Mouse (Mus musculus): ENCODE measurements around the gene Foxp1.

The Foxp1 gene

GRCm38 (mm10) chr6:99439214-99439877, 83.2 kb downstream of the Foxp1 start:
- no peak for DNase-seq (ENCODE audit: low spot score)

DNA sequence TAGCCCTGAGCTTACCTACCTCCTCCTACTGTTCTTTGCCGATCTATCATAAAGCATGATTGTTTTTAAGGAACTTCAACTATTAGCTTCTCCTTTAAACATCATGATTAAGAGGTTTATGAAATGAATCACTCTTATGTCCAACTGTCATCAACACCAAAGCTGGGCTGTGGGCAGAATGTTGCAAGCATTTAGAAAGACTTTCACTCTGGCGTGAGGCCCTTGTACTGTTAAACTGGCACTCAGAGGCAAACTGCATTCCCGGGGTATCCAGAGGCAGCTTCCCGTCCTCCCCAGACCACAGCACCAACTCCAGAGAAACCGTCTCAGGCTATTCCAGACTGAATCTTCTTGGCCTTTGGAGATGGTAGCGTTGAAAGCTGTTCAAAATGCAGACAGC, 86.2 kb downstream of the Foxp1 start:
- DNase-seq (ENCODE audit: low spot score) = no peak

GRCm38 (mm10) chr6:99435140-99435539, 87.4 kb downstream of the Foxp1 start:
- no peak for DNase-seq (ENCODE audit: low spot score)

DNA sequence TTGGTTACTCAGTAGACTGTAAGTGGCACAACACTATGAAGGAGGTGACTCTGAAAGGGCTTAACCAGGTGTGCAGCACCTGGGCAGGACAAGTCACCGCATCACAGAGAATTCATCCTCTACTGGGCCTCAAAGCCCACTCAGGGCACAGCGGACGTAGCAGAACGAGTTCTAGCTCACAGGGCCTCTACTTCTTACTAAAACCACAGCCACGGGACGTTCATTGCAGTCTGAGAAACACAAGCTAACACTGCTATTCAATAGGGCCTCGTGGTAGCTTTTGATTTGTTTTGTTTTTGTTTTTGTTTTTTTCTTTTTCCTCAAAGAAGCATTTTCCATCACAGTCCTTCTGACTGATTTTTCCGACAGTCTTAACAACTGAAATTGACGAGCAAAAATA, 89.5 kb downstream of the Foxp1 start:
- no peak for DNase-seq (ENCODE audit: low spot score)

DNA sequence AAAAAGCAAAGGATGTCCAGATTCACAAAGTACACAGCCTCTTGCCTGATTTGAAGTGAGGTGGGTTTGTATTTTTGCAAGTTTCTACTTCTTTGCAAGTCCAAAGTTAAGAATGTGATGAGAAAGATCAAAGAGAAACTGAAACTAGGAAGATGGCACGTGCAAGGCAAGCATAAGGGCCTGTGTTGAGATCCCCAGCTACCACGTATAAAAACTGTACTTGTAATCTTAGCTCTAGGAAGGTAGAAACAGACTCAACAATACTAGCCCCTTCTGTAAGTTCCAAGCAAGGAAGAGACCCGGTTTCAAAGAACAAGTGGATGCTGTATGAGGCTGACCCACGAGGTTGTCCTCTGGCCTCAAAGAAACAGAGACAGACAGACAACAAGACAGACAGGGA, 90.6 kb downstream of the Foxp1 start:
- no peak for DNase-seq (ENCODE audit: low spot score)

GRCm38 (mm10) chr6:99430560-99430959, 92.0 kb downstream of the Foxp1 start:
- no peak for DNase-seq (ENCODE audit: low spot score)

GRCm38 (mm10) chr6:99429378-99430131, 93.0 kb downstream of the Foxp1 start:
- no peak for DNase-seq (ENCODE audit: low spot score)

DNA sequence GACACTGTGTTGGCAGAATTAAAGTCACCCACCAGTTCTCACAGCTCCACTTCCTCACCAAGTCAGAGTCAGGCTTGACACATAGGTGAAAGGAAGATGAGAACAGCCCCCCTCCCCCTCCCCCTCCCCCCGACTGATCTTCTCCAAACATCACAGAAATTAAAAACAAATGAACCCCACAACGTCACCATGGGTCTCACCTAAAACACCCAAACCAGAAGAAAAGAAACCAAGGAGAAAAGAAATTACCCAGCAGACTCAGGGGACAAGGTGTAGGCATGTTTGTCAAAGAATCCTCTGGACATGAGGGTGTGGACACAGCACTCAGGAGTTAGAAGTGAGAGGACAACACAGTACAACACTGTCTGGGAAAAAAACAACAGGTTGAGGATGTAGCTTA, 93.6 kb downstream of the Foxp1 start:
- no peak for DNase-seq (ENCODE audit: low spot score)

DNA sequence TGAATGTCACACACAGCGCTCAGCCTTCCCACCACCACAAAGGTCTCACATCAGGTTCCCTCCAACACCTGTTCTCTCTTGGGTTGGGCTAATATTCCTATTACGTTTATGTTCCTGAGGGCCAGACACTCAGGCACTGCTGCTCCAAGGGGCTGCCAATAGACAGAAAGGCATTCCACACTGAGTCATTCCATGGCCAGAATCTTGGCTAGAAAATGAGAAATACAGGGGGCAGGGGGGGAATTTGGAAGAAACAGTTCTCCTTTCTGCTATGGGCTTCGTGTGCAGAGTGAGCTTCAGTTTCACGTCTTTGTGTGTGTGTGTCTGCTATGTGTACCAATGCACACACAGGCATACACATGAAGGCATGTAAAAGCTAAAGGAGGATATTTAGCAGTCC, 95.2 kb downstream of the Foxp1 start:
- no peak for DNase-seq (ENCODE audit: low spot score)

DNA sequence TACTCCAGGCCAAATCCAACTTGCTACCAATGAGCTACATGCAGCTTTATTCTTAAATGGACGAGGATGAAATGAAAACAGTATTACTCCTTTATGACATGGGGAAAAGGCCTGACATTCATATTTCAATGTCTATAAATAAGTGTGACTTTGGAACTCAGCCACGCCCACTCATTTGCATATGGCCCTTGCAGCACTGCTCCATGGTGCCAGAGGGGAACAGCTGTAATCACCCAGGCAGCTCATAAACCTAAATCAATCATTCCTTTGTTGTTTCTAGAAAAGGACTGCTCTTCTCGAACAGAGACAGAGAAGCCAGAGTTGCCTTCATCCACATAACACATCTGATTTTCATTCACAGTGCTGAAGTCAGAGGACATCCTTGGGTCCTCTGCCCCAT, 97.5 kb downstream of the Foxp1 start:
- DNase-seq (ENCODE audit: low spot score) = no peak

DNA sequence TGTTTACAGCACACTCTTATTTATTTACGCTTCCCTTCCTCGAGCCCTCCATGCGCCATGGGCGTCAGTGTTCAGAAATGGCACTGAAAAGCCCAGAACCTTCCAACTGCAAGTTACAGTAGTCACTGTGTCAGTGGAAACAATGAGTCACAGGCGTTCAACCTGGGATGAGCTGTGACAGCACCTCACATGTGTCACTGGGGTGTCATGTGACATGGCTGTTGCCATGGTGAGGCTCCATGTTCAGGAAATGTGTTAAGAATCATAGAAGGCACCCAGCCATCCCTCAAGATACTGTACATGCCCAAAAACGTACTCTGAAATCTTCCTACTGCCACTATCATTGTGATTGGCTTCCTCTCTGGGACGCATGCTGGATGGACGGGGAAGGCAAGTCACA, 101.9 kb downstream of the Foxp1 start:
- DNase-seq (ENCODE audit: low spot score) = no peak

GRCm38 (mm10) chr6:99412598-99412997, 109.9 kb downstream of the Foxp1 start:
- no peak for DNase-seq (ENCODE audit: low spot score)

DNA sequence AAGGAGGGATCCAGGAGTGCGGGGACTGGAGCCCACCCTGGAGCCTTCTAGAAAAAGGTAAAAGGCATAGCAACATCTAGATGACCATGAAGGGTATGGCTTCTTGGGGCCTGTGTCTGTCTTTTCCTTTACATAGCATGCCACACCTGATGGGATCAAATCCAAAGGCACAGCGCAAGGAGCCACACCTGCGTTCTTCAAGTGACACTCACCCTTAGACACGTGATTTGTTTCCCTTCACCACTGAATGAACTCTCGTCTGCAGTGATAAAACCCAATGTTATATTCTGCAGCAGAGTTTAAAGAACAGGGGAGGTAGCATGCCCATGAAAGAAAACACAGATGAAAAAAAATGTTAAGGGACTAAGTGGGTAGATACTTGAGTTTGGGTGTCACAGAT, 112.9 kb downstream of the Foxp1 start:
- DNase-seq (ENCODE audit: low spot score) = no peak

DNA sequence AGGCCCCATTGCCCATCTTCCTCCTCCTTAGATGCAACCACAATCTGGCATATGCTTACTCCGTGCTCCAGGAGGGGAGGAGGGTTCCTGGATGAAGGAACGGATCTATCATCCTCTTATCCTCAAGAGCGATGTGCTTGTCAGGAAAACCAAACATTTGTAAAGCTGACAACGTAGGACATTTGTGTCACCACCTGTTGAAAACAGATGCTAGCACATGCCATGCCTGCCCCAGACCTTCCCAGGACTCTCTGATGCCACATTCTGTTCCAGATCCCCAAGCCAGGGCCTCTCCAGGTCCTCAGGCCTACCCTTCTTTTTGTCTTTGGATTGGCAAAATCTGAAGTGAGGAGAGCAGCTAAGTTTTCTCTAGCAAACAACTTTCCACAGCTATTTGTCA, 113.6 kb downstream of the Foxp1 start:
- no peak for DNase-seq (ENCODE audit: low spot score)

- no peak for DNase-seq (ENCODE audit: low spot score)
Measured at GRCm38 (mm10) chr6:99403755-99404390, 118.6 kb downstream of the Foxp1 start.

DNA sequence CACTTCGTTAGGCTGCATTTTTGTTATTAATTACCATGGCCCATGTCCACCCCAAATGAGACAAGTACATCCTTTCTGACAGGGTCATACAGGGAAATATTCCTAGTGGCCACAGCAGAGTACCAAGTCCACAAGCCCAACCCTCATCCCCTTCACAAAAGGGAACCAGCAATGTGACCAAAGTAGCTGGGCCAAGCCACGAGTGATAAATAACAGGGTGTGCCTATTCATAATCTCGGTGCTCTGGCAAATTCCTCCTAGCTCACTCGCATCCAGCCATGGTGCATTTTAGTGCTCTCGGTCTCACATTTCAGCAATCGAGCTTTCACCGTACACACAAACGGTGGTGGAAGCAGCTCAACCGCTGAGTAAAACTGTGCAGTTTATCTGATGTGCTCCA, 119.6 kb downstream of the Foxp1 start:
- no peak for DNase-seq (ENCODE audit: low spot score)

DNA sequence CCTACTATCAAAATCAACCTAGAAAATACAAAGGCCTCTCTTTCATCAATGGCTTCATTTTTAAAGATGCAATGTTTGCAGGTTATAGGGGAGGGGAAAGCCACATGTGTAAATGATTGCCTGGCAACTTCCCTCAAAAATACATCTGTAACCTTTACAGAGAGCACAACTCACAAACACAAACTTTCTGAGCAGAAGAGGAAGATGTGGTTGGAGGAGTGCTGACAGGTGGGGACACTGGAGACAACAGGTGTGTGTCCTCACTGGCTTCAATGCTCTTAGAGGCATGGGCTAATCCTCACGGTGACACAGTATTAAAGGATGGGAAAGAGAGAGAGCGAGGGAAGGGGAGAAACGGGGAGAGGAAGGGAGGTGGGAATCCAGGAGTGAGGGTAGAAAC, 120.2 kb downstream of the Foxp1 start:
- no peak for DNase-seq (ENCODE audit: low spot score)

DNA sequence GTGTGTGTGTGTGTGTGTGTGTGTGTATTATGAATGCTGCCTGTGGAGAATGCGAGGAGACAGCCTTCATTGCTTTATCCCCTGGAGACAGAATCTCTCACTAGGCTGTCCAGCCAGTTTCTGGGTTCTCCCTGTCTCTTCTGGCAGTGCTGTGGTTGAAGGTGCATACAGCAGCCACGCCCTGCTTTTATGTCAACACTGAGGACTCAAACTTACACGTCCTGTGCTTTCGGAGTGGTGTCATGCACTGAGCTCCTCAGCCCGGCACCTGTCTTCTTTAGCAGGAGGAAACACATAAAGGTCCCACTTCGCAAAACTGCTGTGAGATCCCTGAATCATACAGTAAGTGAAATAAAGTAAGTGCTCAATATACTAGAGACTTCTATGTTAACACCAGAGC, 120.7 kb downstream of the Foxp1 start:
- DNase-seq (ENCODE audit: low spot score) = no peak

GRCm38 (mm10) chr6:99401211-99401610, 121.3 kb downstream of the Foxp1 start:
- no peak for DNase-seq (ENCODE audit: low spot score)

- DNase-seq (ENCODE audit: low spot score) = no peak
Measured at GRCm38 (mm10) chr6:99395745-99396144, 126.8 kb downstream of the Foxp1 start.

DNA sequence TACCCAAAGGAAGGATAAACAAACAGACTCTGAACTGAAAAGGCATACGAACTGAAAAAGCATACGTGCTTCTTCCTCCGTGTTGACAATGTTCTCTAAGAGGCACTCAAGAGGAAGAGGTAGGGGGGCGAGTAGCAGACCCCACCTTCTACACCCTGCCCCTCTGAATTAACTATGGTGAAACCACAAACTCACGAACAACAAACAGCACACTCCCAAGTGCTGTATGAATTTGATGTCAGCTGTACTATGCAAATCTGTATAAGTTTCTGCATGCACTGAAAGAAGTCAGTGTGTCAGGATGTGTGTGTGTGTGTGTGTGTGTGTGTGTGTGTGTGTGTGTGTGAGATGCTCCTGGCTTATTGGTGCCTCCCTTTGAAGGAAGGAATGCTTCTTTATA, 127.7 kb downstream of the Foxp1 start:
- no peak for DNase-seq (ENCODE audit: low spot score)

GRCm38 (mm10) chr6:99392484-99392883, 130.0 kb downstream of the Foxp1 start:
- no peak for DNase-seq (ENCODE audit: low spot score)

Data from testis, postnatal 10 days (tissue).